Mouse (Mus musculus): ENCODE results near the gene Irf1. TPM values are rescaled to one million over a fixed set of nuclear protein-coding genes. Genes with fewer than 3 reads are reported as not detected.
A peak's percentile ranks its signal among the peaks of the same experiment; 100 is the strongest.

Gene Irf1
- polyA plus RNA-seq, 1 experiment from 2014 or later = 35.5 TPM

GRCm38 (mm10) chr11:53803494-53803893, 33.7 kb downstream of the Irf1 start:
- 66% methylated on average over 6 of the region's 6 CpGs for WGBS
- Histone ChIP-seq H3K4me3 (ENCODE audit: low read depth, low read length) (no peak overlapping the region), H3K27me3 (replicated peaks; ENCODE audit: control insufficient read depth, insufficient read depth, low read length) (no peaks in the 10 kb centered on the region), H3K36me3 (ENCODE audit: control insufficient read depth, insufficient read depth, low read length) (no peaks in the 10 kb centered on the region), H3K9me3 (ENCODE audit: control insufficient read depth, low read length) (no peaks in the 10 kb centered on the region), H3K4me2 (ENCODE audit: low read length) (no peak overlapping the region), H3K9ac (ENCODE audit: low read length) (no peak overlapping the region), H3K4me1 (replicated peaks; ENCODE audit: control insufficient read depth, insufficient read depth, low read length) (no peaks in the 10 kb centered on the region), H3K27ac (ENCODE audit: low read depth) (no peak overlapping the region)
- ATAC-seq (replicated peaks; ENCODE audit: low FRiP score, low TSS enrichment, low read depth) (no peak), DNase-seq (ENCODE audit: low spot score) (no peak)

GRCm38 (mm10) chr11:53804569-53805344, 34.9 kb downstream of the Irf1 start:
- Histone ChIP-seq H3K4me3 (ENCODE audit: low read depth, low read length) (no peak overlapping the region), H3K27me3 (replicated peaks; ENCODE audit: control insufficient read depth, insufficient read depth, low read length) (no peaks in the 10 kb centered on the region), H3K9ac (ENCODE audit: low read length) (no peak overlapping the region), H3K4me2 (ENCODE audit: low read length) (no peak overlapping the region), H3K9me3 (ENCODE audit: control insufficient read depth, low read length) (no peaks in the 10 kb centered on the region), H3K4me1 (replicated peaks; ENCODE audit: control insufficient read depth, insufficient read depth, low read length) (peaks cover 9% of the 10 kb centered on the region; the same call in 1 of the 2 replicates), H3K27ac (ENCODE audit: low read depth) (no peak overlapping the region), H3K36me3 (ENCODE audit: control insufficient read depth, insufficient read depth, low read length) (no peaks in the 10 kb centered on the region)
- ATAC-seq (replicated peaks; ENCODE audit: low FRiP score, low TSS enrichment, low read depth) (no peak), DNase-seq (ENCODE audit: low spot score) (no peak)
- WGBS = 77% methylated on average over 14 of the region's 14 CpGs

DNA sequence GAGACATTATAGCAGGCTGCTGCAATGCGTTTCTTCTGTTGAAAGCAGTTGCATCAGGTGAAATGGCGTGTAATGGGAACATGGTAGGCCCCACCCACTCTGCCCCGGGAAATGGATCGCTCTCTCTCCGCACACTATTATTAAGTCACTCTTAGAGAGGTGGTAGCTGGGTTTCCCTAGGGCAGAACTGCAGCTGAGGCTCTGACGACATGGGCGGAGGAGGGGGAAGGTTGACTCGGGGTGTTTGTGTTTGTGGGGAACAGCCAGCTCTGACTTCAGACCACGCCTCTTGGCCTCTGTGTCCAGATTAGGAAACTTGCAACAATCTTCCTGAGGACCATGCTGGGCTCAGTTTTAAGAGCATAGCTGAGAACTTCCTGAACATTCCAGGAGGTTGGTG, 36.0 kb downstream of the Irf1 start:
- Histone ChIP-seq H3K27me3 (replicated peaks; ENCODE audit: control insufficient read depth, insufficient read depth, low read length) (no peaks in the 10 kb centered on the region), H3K36me3 (ENCODE audit: control insufficient read depth, insufficient read depth, low read length) (no peaks in the 10 kb centered on the region), H3K9ac (ENCODE audit: low read length) (no peak overlapping the region), H3K9me3 (ENCODE audit: control insufficient read depth, low read length) (no peaks in the 10 kb centered on the region), H3K4me3 (ENCODE audit: low read depth, low read length) (no peak overlapping the region), H3K4me2 (ENCODE audit: low read length) (no peak overlapping the region), H3K4me1 (replicated peaks; ENCODE audit: control insufficient read depth, insufficient read depth, low read length) (peaks cover 13% of the 10 kb centered on the region; the same call in 1 of the 2 replicates), H3K27ac (ENCODE audit: low read depth) (no peak overlapping the region)
- ATAC-seq (replicated peaks; ENCODE audit: low FRiP score, low TSS enrichment, low read depth) = no peak
- WGBS = 72% methylated on average over 9 of the region's 9 CpGs
- no peak for DNase-seq (ENCODE audit: low spot score)

DNA sequence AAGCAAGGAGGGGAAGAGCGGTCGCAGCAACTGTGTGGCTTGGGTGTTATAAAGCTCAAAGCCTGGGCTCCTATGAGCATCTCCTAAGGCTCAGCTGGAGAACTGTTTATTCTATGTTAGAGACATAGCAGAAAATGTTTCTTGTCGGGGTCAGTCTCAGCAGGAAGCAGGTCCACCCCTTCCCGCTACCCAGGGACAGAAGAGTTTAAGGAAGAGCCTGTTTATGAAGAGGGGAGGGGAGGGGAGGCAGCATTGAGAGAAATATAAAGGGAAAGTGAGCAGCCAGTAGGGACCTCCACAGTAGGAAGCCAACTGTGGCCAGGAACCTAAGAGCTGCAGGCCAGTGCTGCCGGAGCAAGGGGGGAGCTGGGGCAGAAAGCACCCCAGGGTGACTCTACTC, 39.5 kb downstream of the Irf1 start:
- 31% methylated on average over 5 of the region's 5 CpGs for WGBS

GRCm38 (mm10) chr11:53810156-53810555, 40.3 kb downstream of the Irf1 start:
- DNase-seq (ENCODE audit: low spot score) = no peak
- no peak overlapping the region for H3K27ac ChIP-seq (ENCODE audit: low read depth)
- 60% methylated on average over 5 of the region's 5 CpGs for WGBS
- H3K9ac ChIP-seq (ENCODE audit: low read length) = no peak overlapping the region
- no peak overlapping the region for H3K4me3 ChIP-seq (ENCODE audit: low read depth, low read length)
- no peak for ATAC-seq (replicated peaks; ENCODE audit: low FRiP score, low TSS enrichment, low read depth)
- H3K36me3 ChIP-seq (ENCODE audit: control insufficient read depth, insufficient read depth, low read length) = no peaks in the 10 kb centered on the region
- peaks cover 13% of the 10 kb centered on the region; the same call in 1 of the 2 replicates for H3K4me1 ChIP-seq (replicated peaks; ENCODE audit: control insufficient read depth, insufficient read depth, low read length)
- H3K9me3 ChIP-seq (ENCODE audit: control insufficient read depth, low read length) = no peaks in the 10 kb centered on the region
- H3K27me3 ChIP-seq (replicated peaks; ENCODE audit: control insufficient read depth, insufficient read depth, low read length) = no peaks in the 10 kb centered on the region
- H3K4me2 ChIP-seq (ENCODE audit: low read length) = no peak overlapping the region

More for the DNA sequence above, 39.5 kb downstream of the Irf1 start:
- H3K4me3 ChIP-seq (ENCODE audit: low read depth, low read length) = no peak overlapping the region
- no peaks in the 10 kb centered on the region for H3K27me3 ChIP-seq (replicated peaks; ENCODE audit: control insufficient read depth, insufficient read depth, low read length)
- no peak overlapping the region for H3K9ac ChIP-seq (ENCODE audit: low read length)
- no peak overlapping the region for H3K4me2 ChIP-seq (ENCODE audit: low read length)
- ATAC-seq (replicated peaks; ENCODE audit: low FRiP score, low TSS enrichment, low read depth) (no peak), DNase-seq (ENCODE audit: low spot score) (no peak)
- H3K36me3 ChIP-seq (ENCODE audit: control insufficient read depth, insufficient read depth, low read length) = no peaks in the 10 kb centered on the region
- H3K9me3 ChIP-seq (ENCODE audit: control insufficient read depth, low read length) = no peaks in the 10 kb centered on the region
- H3K27ac ChIP-seq (ENCODE audit: low read depth) = peak overlapping the region; percentile 27; the same call in 1 of the 2 replicates
- H3K4me1 ChIP-seq (replicated peaks; ENCODE audit: control insufficient read depth, insufficient read depth, low read length) = peaks cover 13% of the 10 kb centered on the region; the same call in 1 of the 2 replicates

DNA sequence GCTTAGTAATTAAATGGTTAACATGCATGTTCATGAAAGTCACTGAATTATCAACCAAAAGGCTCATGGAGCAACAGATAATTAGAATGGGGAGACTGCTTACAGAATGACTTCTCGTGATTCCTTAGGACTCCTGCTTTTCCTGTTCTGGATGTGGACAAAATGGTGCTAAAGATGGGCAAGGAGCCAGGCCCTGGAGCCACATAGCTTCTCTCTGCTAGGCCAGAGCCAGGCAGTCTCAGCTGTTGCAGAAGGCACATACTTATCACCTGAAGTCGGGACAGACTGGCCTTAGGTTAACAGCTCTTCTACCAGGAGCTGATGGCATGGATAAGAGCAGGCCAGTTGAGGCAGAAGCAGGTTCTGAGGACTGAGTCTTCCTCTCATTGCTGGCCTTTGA, 40.9 kb downstream of the Irf1 start:
- DNase-seq (ENCODE audit: low spot score) (no peak), ATAC-seq (replicated peaks; ENCODE audit: low FRiP score, low TSS enrichment, low read depth) (no peak)
- Histone ChIP-seq H3K4me2 (ENCODE audit: low read length) (no peak overlapping the region), H3K9ac (ENCODE audit: low read length) (no peak overlapping the region), H3K27ac (ENCODE audit: low read depth) (no peak overlapping the region), H3K4me1 (replicated peaks; ENCODE audit: control insufficient read depth, insufficient read depth, low read length) (peaks cover 13% of the 10 kb centered on the region; the same call in 1 of the 2 replicates), H3K4me3 (ENCODE audit: low read depth, low read length) (no peak overlapping the region), H3K9me3 (ENCODE audit: control insufficient read depth, low read length) (no peaks in the 10 kb centered on the region), H3K36me3 (ENCODE audit: control insufficient read depth, insufficient read depth, low read length) (no peaks in the 10 kb centered on the region), H3K27me3 (replicated peaks; ENCODE audit: control insufficient read depth, insufficient read depth, low read length) (no peaks in the 10 kb centered on the region)
- 52% methylated on average over 2 of the region's 2 CpGs for WGBS

DNA sequence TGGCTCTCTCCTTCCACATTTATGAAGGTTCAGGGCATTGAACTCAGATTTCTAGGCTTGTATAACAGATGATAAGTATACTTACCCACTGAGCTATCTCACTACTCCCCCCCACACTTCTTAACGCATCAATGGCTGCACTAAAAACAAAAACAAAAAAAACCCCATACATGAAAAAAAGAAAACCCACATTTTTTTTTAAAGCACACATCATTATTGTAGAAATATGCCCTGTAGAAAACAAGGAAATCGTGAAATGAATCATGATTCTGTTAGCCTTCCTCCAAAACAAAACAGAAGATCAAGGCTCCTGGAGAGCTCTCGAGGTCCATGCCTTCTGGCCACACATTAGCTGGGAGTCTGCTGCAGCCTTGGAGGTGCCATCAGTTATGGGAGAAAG, 41.5 kb downstream of the Irf1 start:
- WGBS = 81% methylated on average over 3 of the region's 3 CpGs
- no peak for DNase-seq (ENCODE audit: low spot score)
- H3K27me3 ChIP-seq (replicated peaks; ENCODE audit: control insufficient read depth, insufficient read depth, low read length) = no peaks in the 10 kb centered on the region
- no peaks in the 10 kb centered on the region for H3K9me3 ChIP-seq (ENCODE audit: control insufficient read depth, low read length)
- no peak overlapping the region for H3K27ac ChIP-seq (ENCODE audit: low read depth)
- no peaks in the 10 kb centered on the region for H3K36me3 ChIP-seq (ENCODE audit: control insufficient read depth, insufficient read depth, low read length)
- no peak overlapping the region for H3K9ac ChIP-seq (ENCODE audit: low read length)
- ATAC-seq (replicated peaks; ENCODE audit: low FRiP score, low TSS enrichment, low read depth) = no peak
- peaks cover 13% of the 10 kb centered on the region; the same call in 1 of the 2 replicates for H3K4me1 ChIP-seq (replicated peaks; ENCODE audit: control insufficient read depth, insufficient read depth, low read length)
- no peak overlapping the region for H3K4me3 ChIP-seq (ENCODE audit: low read depth, low read length)
- H3K4me2 ChIP-seq (ENCODE audit: low read length) = no peak overlapping the region

DNA sequence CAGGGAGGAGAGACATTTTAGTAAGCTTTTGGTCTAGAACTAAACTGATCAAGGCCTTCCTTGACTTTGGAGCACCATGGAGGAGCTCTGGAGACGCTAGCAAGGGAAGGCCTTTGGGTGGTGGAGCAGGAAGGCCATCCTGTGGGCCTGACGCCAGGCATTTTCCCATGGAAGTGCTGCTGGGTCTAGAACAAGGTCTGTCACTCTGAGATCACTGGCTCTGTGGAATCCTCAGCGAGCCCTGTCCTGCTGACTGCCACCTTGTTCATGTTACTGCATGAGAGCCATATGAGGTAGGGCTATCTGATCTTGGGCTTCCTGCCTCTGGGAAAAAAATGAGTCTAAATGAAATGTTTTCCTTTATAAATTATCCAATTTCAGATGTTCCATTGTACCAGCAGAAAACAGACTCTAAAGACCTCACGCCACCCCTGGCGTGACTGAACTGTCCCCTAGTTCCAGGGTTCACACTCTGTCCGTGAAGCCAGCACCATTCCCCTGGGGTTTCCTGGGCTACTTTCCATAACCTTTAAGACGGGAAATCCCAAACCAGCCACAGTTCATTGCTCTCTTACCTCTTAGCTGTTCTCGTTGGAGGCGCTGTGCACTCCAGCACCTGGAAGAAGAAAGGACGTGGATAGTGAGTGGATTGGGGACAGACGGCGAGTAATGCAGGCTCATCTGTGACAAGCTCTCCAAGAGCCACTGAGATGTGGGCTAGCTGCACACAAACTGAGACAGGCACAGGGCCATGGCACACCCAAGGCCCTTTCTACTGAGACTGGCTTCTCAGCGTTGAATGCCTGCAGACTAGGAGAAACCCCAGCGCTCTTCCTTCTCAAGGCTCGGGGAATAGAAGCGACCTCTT, 43.4 kb downstream of the Irf1 start:
- no peak overlapping the region for H3K9ac ChIP-seq (ENCODE audit: low read length)
- ATAC-seq (replicated peaks; ENCODE audit: low FRiP score, low TSS enrichment, low read depth) = no peak

More for the DNA sequence above, 43.4 kb downstream of the Irf1 start:
- DNase-seq (ENCODE audit: low spot score) = no peak
- Histone ChIP-seq H3K36me3 (ENCODE audit: control insufficient read depth, insufficient read depth, low read length) (no peaks in the 10 kb centered on the region), H3K4me2 (ENCODE audit: low read length) (no peak overlapping the region), H3K27me3 (replicated peaks; ENCODE audit: control insufficient read depth, insufficient read depth, low read length) (no peaks in the 10 kb centered on the region), H3K4me1 (replicated peaks; ENCODE audit: control insufficient read depth, insufficient read depth, low read length) (peaks cover 13% of the 10 kb centered on the region; the same call in 1 of the 2 replicates), H3K4me3 (ENCODE audit: low read depth, low read length) (no peak overlapping the region), H3K9me3 (ENCODE audit: control insufficient read depth, low read length) (no peaks in the 10 kb centered on the region), H3K27ac (ENCODE audit: low read depth) (no peak overlapping the region)
- WGBS = 79% methylated on average over 16 of the region's 16 CpGs
